Mouse (Mus musculus) kidney, embryonic 14.5 days (tissue): Measurements from ENCODE around the gene Dhx37. TPM values are rescaled to one million over a fixed set of nuclear protein-coding genes. Genes with fewer than 3 reads are reported as not detected.
"Not testable (repeated sequence)": the region's sequence is repeated elsewhere in the genome, so short reads cannot be mapped to it uniquely, and the experiment has no call there.

Experiments used
- ATAC-seq: fragments of 200-750 bp; cut with Nextera tagmentation; 2 replicates; pipeline ENCODE4 v1.8.0; 2017; ENCODE audit warnings: moderate number of reproducible peaks, mild to moderate bottlenecking, moderate TSS enrichment, moderate library complexity; ENCODE audit not compliant: low FRiP score, low TSS enrichment
- H3K27ac ChIP-seq: fragments of 300-500 bp; sonication (generic); 2 replicates; pipeline ENCODE4 v1.5.1; 2014; ENCODE audit warnings: low read depth, mild to moderate bottlenecking, low read length, moderate library complexity, mixed read lengths
- H3K27me3 ChIP-seq: fragments of 300-500 bp; sonication (generic); 2 replicates; pipeline ENCODE4 v1.6.1; 2014; ENCODE audit warnings: mild to moderate bottlenecking, low read length; ENCODE audit not compliant: control insufficient read depth, insufficient read depth
- H3K36me3 ChIP-seq: fragments of 300-500 bp; sonication (generic); 2 replicates; pipeline ENCODE4 v1.6.1; 2014; ENCODE audit warnings: low read length, mixed read lengths; ENCODE audit not compliant: control insufficient read depth, insufficient read depth
- H3K4me1 ChIP-seq: fragments of 300-500 bp; sonication (generic); 2 replicates; pipeline ENCODE4 v1.6.1; 2014; ENCODE audit warnings: low read length, mixed read lengths; ENCODE audit not compliant: control insufficient read depth, insufficient read depth
- H3K4me2 ChIP-seq: fragments of 300-500 bp; sonication (generic); replicated peaks from 2 replicates; pipeline ENCODE4 v1.6.1; 2014; ENCODE audit warnings: low read depth, mild to moderate bottlenecking, low read length
- H3K4me3 ChIP-seq: fragments of 300-500 bp; sonication (generic); 2 replicates; pipeline ENCODE4 v1.5.1; 2014; ENCODE audit warnings: mild to moderate bottlenecking, low read length
- H3K9ac ChIP-seq: fragments of 300-500 bp; sonication (generic); 2 replicates; pipeline ENCODE4 v1.6.1; 2014; ENCODE audit warnings: low read depth, mild to moderate bottlenecking, low read length, moderate library complexity
- H3K9me3 ChIP-seq: fragments of 300-500 bp; sonication (generic); 2 replicates; pipeline ENCODE4 v1.6.1; 2016; ENCODE audit warnings: low read length; ENCODE audit not compliant: control insufficient read depth
- whole genome bisulfite sequencing: fragments of 180-500 bp; shearing (Covaris S2); extraction: QIAGEN DNeasy Blood & Tissue Kit; methylation state at CpG from one replicate; pipeline ENCODE4 v1.1.7; 2014; 5-methylcytosine and 5-hydroxymethylcytosine counted together
- polyA plus RNA-seq: library from polyadenylated mRNA; unstranded; fragments of >200 nt; fragmentation: Nextera tagmentation; extraction: Ambion mirVana; gene quantifications from 2 replicates; pipeline ENCODE4 v1.2.1, GENCODE M21; 2014

Gene Dhx37
- polyA plus RNA-seq, 1 experiment from 2014 or later, result 14.4 TPM

DNA sequence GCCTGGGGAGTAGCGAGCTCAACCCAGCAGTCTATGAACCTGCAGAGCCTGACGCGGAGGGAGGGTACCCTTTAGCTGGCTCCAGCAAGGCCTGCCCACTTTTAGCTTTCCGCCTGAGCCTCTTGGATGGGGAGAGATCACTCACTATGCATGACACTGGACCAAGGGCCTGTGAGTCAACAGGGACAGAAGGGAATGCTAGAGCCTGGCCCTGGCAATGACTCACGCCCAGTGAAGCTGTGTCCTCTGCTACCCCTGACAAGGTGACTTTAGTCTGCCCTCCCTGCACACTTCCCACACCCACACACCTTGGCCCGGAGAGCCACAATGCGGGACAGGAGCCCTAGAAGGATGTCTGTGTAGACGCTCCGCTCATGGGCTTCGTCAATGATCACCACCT, 7.6 kb downstream of the Dhx37 start:
- 96% methylated on average over 10 of the region's 10 CpGs for WGBS
- Histone ChIP-seq H3K27ac (no peak overlapping the region), H3K9me3 (no peaks in the 10 kb centered on the region), H3K4me2 (no peak overlapping the region), H3K27me3 (no peaks in the 10 kb centered on the region), H3K4me3 (no peak overlapping the region), H3K9ac (no peak overlapping the region), H3K36me3 (peaks cover 100% of the 10 kb centered on the region), H3K4me1 (no peaks in the 10 kb centered on the region)
- no peak for ATAC-seq

DNA sequence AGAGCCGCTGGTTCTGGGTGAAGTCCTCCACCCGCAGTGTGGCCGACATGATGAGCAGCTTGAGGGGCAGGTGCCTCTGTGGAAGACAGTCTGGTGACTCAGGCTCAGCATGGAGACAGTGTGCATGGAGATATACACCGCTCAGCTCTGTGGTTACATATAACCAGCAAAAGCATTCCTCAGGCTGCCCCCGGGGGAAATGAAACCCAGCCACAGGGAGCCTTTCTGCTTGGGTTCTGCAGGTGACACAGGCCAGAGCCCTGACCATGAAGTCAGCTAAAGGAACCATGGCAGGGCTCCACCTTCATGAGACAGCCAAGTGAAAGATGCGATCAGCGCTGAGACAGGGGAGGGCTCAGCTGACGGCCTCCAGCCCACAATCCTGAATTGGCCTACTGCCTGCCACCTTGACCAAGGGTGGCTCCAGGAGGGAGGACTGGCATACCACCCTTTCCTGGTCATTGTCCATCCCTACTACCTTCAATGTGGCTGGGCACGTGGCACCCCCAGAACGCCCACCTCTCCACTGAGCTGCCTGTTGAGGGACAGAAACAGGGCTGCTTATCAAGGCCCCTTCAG, 8.1 kb downstream of the Dhx37 start:
- Histone ChIP-seq H3K9me3 (no peaks in the 10 kb centered on the region), H3K36me3 (peaks cover 99% of the 10 kb centered on the region), H3K4me3 (no peak overlapping the region), H3K4me2 (no peak overlapping the region), H3K4me1 (no peaks in the 10 kb centered on the region), H3K9ac (no peak overlapping the region), H3K27me3 (no peaks in the 10 kb centered on the region), H3K27ac (no peak overlapping the region)
- WGBS, result 94% methylated on average over 10 of the region's 10 CpGs
- no peak for ATAC-seq

DNA sequence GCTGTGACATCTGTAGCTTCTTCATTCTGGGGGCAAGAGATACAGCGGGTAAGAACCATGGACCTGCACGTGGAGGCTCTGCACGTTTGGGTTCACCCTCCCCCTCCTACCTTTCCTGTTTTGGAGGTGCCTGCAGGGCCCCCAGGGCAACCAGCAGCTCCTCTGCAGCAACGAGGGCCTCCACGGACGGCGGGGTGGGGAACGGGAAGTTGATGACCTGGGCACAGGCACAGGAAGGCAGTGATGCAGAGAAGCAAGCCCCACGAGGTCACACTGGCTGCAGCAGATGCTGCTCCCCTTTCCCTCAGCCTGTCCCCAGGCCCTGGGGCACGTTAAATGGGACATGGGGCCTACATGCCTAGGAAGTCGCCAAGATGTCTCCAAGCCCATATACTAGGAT, 14.8 kb downstream of the Dhx37 start:
- Histone ChIP-seq H3K4me2 (no peak overlapping the region), H3K4me3 (no peak overlapping the region), H3K9ac (no peak overlapping the region), H3K27me3 (no peaks in the 10 kb centered on the region), H3K27ac (no peak overlapping the region), H3K36me3 (peaks cover 96% of the 10 kb centered on the region), H3K4me1 (no peaks in the 10 kb centered on the region), H3K9me3 (no peaks in the 10 kb centered on the region)
- ATAC-seq, result no peak
- WGBS, result 67% methylated on average over 11 of the region's 11 CpGs

DNA sequence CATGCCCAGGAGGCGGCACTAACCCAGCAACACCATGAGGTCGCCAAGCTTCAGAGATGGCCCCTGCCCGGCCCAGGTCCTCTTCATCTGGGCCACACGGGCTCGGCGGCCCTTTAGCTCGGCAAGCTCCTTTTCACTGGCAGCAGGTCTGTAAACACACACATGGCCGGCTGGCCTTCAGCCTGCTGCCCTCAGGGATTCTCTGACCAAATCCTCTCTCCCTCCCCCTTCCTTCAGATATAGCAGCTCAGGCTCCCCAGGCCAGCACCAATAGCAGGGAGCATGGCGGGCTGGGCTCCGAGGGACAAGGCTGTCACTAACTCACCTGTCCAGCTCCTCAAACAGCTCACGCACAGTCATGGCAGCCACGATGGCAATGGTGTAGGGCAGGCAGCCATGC, 15.3 kb downstream of the Dhx37 start:
- Histone ChIP-seq H3K27ac (no peak overlapping the region), H3K4me1 (no peaks in the 10 kb centered on the region), H3K4me3 (no peak overlapping the region), H3K36me3 (peaks cover 95% of the 10 kb centered on the region), H3K4me2 (no peak overlapping the region), H3K9me3 (no peaks in the 10 kb centered on the region), H3K9ac (no peak overlapping the region), H3K27me3 (no peaks in the 10 kb centered on the region)
- 0 out of 2 replicates have a peak, but pooled peaks have one; percentile 25 for ATAC-seq
- 93% methylated on average over 12 of the region's 12 CpGs for WGBS

DNA sequence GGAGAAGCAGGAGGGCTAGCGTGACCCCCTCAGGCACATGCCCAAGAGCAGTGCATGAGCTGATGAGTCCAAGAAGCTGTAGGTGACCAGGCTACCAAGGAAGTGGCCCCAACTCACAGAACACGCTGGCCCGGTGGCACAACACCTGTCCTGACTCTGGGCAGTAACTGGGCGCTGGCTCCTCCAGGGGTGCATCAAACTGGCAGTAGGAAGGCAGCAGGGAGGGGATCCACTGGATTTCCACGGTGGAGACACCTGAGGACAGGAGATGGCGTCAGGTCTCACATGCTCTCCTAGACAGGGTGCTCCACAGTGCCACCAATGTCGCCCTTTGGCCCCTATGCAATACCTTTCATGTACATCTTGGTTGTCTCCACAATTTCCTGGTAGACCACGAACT, 17.7 kb downstream of the Dhx37 start:
- H3K9me3 ChIP-seq, result no peaks in the 10 kb centered on the region
- no peak overlapping the region for H3K27ac ChIP-seq
- no peak overlapping the region for H3K4me3 ChIP-seq
- H3K4me2 ChIP-seq, result no peak overlapping the region
- H3K9ac ChIP-seq, result no peak overlapping the region
- WGBS, result 96% methylated on average over 8 of the region's 8 CpGs
- ATAC-seq, result no peak
- H3K4me1 ChIP-seq, result no peaks in the 10 kb centered on the region
- peaks cover 74% of the 10 kb centered on the region for H3K36me3 ChIP-seq
- H3K27me3 ChIP-seq, result no peaks in the 10 kb centered on the region

DNA sequence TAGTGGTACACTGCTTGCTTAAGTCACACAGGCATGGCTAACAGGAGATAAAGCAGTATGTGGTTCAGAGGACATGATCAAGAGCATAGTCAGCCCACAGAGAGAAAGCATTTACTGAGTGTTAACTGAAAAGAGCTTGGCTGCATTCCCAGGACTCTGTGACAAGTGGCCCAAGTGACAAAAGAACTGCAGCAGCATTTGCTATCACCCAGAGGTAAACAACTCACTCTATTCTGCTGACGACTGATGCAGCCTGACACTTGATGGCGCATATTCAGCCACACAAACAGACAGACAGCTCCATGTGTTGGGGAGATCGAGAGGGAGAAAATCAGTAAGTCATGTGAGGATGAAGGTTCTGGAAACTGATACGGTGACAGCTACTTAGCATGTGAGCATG, 20.2 kb downstream of the Dhx37 start:
- peaks cover 8% of the 10 kb centered on the region; the same call in 1 of the 2 replicates for H3K4me1 ChIP-seq
- no peaks in the 10 kb centered on the region for H3K9me3 ChIP-seq
- 93% methylated on average over 4 of the region's 4 CpGs for WGBS
- H3K4me3 ChIP-seq, result no peak overlapping the region
- H3K27me3 ChIP-seq, result no peaks in the 10 kb centered on the region
- no peak overlapping the region for H3K9ac ChIP-seq
- H3K36me3 ChIP-seq, result peaks cover 51% of the 10 kb centered on the region
- H3K4me2 ChIP-seq, result no peak overlapping the region
- no peak for ATAC-seq
- no peak overlapping the region for H3K27ac ChIP-seq

DNA sequence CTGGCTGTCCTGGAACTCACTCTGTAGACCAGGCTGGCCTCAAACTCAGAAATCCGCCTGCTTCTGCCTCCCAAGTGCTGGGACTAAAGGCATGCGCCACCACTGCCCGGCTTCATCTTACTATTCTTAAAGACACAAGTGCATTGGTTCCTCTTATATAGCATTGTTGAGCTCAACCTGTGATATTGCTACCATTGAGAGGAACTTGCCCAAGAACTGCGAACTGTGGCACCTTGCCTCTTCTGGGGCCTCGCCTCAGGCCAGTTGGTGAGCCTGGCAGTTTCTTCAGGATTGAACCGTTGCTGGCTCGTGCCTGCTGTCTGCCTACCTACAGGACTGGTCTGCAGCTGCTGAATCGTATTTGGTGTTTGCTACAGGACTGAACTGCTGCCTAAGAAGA, 21.4 kb downstream of the Dhx37 start:
- ATAC-seq, H3K4me2 ChIP-seq, H3K27me3 ChIP-seq, H3K4me1 ChIP-seq, H3K4me3 ChIP-seq, H3K9me3 ChIP-seq, H3K27ac ChIP-seq, H3K9ac ChIP-seq: not testable (repeated sequence)
- WGBS, result 87% methylated on average over 8 of the region's 8 CpGs
- H3K36me3 ChIP-seq, result peaks cover 39% of the 10 kb centered on the region

DNA sequence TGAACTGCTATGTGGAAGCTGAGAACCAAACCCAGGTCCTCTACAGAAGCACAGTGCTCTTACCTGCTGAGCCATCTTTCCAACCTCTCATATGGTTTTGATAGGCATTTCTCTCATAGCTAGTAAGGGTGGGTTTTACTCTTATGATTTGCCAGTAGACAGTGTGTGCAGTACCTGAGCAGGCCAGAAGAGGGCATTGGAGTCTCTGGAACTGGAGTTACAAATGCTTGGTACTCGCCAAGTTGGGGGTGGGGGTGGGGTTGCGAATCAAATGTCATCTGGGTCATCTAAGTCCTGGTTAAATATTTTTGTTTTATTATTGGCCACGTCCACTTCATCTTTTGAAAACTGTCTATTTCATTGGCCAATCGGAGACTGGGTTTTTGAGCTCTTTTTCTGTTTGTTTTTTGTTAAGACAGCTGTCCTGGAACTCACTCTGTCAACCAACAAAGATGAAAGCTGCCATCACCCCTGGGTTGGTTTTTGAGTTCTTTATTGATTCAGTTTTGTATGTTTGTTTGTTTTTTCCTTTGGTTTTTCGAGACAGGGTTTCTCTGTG, 21.9 kb downstream of the Dhx37 start:
- WGBS, result 70% methylated on average over 5 of the region's 5 CpGs
- H3K9ac ChIP-seq, result no peak overlapping the region

DNA sequence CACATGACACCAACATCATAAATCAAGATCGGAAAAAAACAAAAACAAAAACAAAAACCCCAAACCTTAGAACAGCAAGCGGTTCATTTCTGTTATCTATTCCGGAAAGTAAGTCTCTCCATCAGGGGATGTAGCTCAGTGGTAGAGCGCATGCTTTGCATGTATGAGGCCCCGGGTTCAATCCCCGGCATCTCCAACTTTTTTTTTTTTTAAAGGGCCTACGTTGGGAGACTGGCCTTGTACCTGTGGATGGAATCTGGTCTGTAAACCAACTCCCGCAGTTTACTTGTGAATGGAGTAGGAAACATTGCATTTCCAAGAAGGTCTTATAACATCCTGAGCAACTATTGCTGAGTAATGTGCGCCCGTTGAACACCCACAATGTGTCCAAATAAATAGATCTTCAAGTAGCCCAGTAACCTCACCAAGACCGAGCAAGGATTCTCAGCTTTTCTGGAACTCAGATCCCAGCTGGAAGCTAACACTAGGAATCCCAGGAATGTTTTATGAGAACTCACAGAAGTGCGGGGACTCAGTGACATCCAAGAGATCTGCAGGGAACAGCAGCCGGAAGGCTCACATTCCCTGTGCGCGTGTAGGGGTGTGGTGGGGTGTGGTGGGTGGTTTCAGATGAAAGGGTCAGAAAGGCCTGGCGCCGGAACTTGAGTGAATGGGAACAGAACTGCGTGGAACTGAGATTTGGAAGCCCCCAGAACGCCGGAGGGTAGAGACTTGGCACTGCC, 24.4 kb downstream of the Dhx37 start:
- H3K36me3 ChIP-seq, result peaks cover 9% of the 10 kb centered on the region
- H3K27ac ChIP-seq, result peak overlapping the region; percentile 51; the same call in 1 of the 2 replicates
- WGBS, result 4% methylated on average over 20 of the region's 20 CpGs

More for the DNA sequence above, 21.9 kb downstream of the Dhx37 start:
- H3K4me1 ChIP-seq, result peaks cover 11% of the 10 kb centered on the region
- H3K27me3 ChIP-seq, result no peaks in the 10 kb centered on the region
- no peak for ATAC-seq
- H3K9me3 ChIP-seq, result no peaks in the 10 kb centered on the region
- no peak overlapping the region for H3K4me2 ChIP-seq
- no peak overlapping the region for H3K27ac ChIP-seq
- no peak overlapping the region for H3K4me3 ChIP-seq
- peaks cover 34% of the 10 kb centered on the region for H3K36me3 ChIP-seq

More for the DNA sequence above, 24.4 kb downstream of the Dhx37 start:
- no peaks in the 10 kb centered on the region for H3K9me3 ChIP-seq
- H3K4me2 ChIP-seq, result peak overlapping the region; percentile 54
- no peaks in the 10 kb centered on the region for H3K27me3 ChIP-seq
- H3K4me1 ChIP-seq, result peaks cover 13% of the 10 kb centered on the region
- ATAC-seq, result peak; percentile 44
- peak overlapping the region; percentile 45 for H3K4me3 ChIP-seq
- no peak overlapping the region for H3K9ac ChIP-seq
